Mouse (Mus musculus) lung, postnatal 0 days (tissue): Measurements from ENCODE around the gene Pgf.

Experiments
- CTCF ChIP-seq: IDR thresholded peaks from 2 replicates; pipeline ENCODE4 v1.5.1; 2016; ENCODE audit warnings: antibody characterized with exemption, mild to moderate bottlenecking
- EP300 ChIP-seq: IDR thresholded peaks from 2 replicates; pipeline ENCODE4 v1.6.1; 2016; ENCODE audit warnings: antibody characterized with exemption, mild to moderate bottlenecking, control low read depth

GRCm38 (mm10) chr12:85195086-85195485 lies 17.5 kb upstream of the Pgf start:
- no peak for TF ChIP-seq CTCF
- no peak for TF ChIP-seq EP300
